Mouse (Mus musculus) C2C12 (cell line): ENCODE measurements around the gene Gfpt2. TPM values are rescaled to one million over a fixed set of nuclear protein-coding genes. Genes with fewer than 3 reads are reported as not detected.
A peak's percentile ranks its signal among the peaks of the same experiment; 100 is the strongest.

Experiments used
- H3K27me3 ChIP-seq: one replicate; pipeline ENCODE4 v1.6.1; 2011; ENCODE audit not compliant: control insufficient read depth, insufficient read depth, insufficient read length
- H3K36me3 ChIP-seq: one replicate; pipeline ENCODE4 v1.6.1; 2011; ENCODE audit not compliant: control insufficient read depth, insufficient read depth
- H3K4me3 ChIP-seq: one replicate; pipeline ENCODE4 v1.5.1; 2011; ENCODE audit warnings: mild to moderate bottlenecking, control low read depth; ENCODE audit not compliant: poor library complexity, insufficient read depth, severe bottlenecking
- H3K79me2 ChIP-seq: one replicate; pipeline ENCODE4 v1.6.1; 2011; ENCODE audit not compliant: control insufficient read depth, insufficient read depth
- H3K79me3 ChIP-seq: one replicate; pipeline ENCODE4 v1.6.1; 2011; ENCODE audit warnings: low read depth, control low read depth
- H3ac ChIP-seq: one replicate; pipeline ENCODE3; 2011; ENCODE audit warnings: low read depth; ENCODE audit not compliant: control insufficient read depth, insufficient read length
- CEBPB ChIP-seq: IDR thresholded peaks from one replicate; pipeline ENCODE4 v1.6.1; 2011; ENCODE audit warnings: low read depth, mild to moderate bottlenecking, control low read depth, moderate library complexity
- CTCF ChIP-seq: IDR thresholded peaks from one replicate; pipeline ENCODE4 v1.5.1; 2011; ENCODE audit not compliant: control insufficient read depth, insufficient read depth, insufficient read length
- FOSL1 ChIP-seq: IDR thresholded peaks from one replicate; pipeline ENCODE4 v1.8.0; 2011; ENCODE audit warnings: mild to moderate bottlenecking, low read length; ENCODE audit not compliant: poor library complexity, insufficient read depth, severe bottlenecking
- MAX ChIP-seq: IDR thresholded peaks from one replicate; pipeline ENCODE4 v1.6.1; 2011; ENCODE audit warnings: mild to moderate bottlenecking, control low read depth
- MYOD1 ChIP-seq: IDR thresholded peaks from one replicate; pipeline ENCODE4 v1.6.1; 2011; ENCODE audit warnings: low read depth; ENCODE audit not compliant: control insufficient read depth, insufficient read length
- MYOG ChIP-seq: IDR thresholded peaks from one replicate; pipeline ENCODE4 v1.6.1; 2011; ENCODE audit not compliant: control insufficient read depth, insufficient read length; ENCODE audit errors: extremely low read depth
- USF1 ChIP-seq: IDR thresholded peaks from one replicate; pipeline ENCODE4 v1.6.1; 2011; ENCODE audit warnings: low read depth, mild to moderate bottlenecking, control low read depth, moderate library complexity
- polyA plus RNA-seq: library from polyadenylated mRNA; unstranded; fragments of >200 nt; fragmentation: generic; extraction: Trizol; gene quantifications from one replicate; pipeline ENCODE4 v1.2.1, GENCODE M21; 2012; ENCODE audit warnings: missing spikeins

The Gfpt2 gene
- polyA plus RNA-seq, 1 experiment, result 0.02 TPM

DNA sequence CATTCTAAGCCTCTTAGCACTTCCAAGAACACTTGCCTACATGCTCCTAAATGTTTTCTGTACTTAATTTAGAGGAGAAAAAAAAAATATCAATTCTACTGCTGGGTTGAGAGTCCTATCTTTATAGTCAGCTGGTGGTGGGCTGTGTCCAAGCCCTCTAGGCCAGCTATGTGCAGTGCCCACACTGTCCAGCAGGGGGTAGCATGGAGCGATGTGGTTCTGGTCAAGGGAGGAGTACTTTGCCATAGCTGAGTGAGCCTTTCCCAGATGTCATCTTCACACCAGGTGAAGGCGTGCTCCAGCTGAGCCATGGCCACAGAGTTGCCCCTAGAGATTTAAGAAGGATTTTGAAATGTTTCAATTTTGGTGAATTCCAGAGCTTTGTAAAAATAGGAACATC is 30.9 kb downstream of the Gfpt2 start:
- H3K79me3 ChIP-seq, result no peaks in the 10 kb centered on the region
- H3K27me3 ChIP-seq, result peaks cover 32% of the 10 kb centered on the region
- no peak overlapping the region for H3K4me3 ChIP-seq
- H3K36me3 ChIP-seq, result no peaks in the 10 kb centered on the region
- no peaks in the 10 kb centered on the region for H3K79me2 ChIP-seq
- TF ChIP-seq USF1 (no peak), CTCF (peak; percentile 55)
- no peak overlapping the region for H3ac ChIP-seq

DNA sequence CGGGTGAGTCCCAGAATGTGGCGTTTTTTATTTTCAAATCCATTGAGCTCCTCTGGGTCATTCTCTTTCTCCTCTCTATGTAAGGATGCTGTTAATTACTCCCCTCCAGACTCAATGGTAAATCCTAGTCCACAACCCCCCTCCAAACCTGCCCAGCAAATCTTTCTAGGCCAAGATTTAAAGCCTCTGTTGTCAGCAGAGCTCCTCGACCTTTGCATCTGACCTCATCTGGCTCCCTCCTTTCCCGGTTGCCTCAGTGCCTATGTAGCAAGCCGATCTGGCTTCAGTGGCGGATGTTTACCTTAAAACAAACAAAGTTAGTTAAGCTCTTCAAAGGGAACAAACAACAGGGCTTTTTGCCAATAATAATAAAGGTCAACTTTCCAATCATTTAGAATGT is 33.3 kb downstream of the Gfpt2 start:
- no peak for TF ChIP-seq FOSL1
- TF ChIP-seq USF1, result no peak
- TF ChIP-seq CEBPB, result no peak
- no peak for TF ChIP-seq MAX
- no peak for TF ChIP-seq CTCF
- Histone ChIP-seq H3K79me3 (no peaks in the 10 kb centered on the region), H3K36me3 (no peaks in the 10 kb centered on the region), H3K27me3 (peaks cover 44% of the 10 kb centered on the region), H3ac (no peak overlapping the region), H3K4me3 (no peak overlapping the region), H3K79me2 (no peaks in the 10 kb centered on the region)

DNA sequence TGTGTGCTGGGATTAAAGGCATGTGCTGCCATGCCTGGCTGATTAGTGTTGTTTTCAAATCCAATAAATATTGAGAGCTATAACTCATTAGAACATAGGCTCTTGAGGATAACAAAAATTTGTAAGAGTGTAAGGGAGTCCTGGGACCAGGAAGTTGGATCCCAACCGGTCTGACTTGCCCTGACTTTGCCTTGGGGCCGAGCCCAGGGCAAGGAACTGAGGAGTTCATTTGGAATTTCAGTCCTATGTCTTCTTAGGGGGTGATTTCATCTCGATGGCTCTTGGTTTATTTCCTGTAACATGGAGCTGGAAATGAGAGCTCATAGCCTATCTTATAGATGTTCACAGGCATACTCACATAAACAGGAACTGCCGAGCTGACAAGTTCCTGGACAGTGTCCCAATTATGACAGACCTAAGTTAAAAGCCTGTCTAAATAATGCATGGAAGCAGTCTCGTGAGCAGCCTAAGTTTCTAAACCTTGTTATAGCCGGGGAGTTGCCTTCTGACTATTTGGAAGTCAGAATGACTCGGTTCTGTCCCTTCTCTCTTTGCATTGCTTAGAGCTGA is 35.3 kb downstream of the Gfpt2 start:
- Histone ChIP-seq H3ac (no peak overlapping the region), H3K79me3 (no peaks in the 10 kb centered on the region), H3K4me3 (no peak overlapping the region), H3K27me3 (peaks cover 32% of the 10 kb centered on the region), H3K36me3 (no peaks in the 10 kb centered on the region), H3K79me2 (no peaks in the 10 kb centered on the region)
- TF ChIP-seq MAX (no peak), USF1 (no peak), MYOG (no peak), MYOD1 (no peak), CEBPB (no peak), FOSL1 (no peak), CTCF (no peak)

DNA sequence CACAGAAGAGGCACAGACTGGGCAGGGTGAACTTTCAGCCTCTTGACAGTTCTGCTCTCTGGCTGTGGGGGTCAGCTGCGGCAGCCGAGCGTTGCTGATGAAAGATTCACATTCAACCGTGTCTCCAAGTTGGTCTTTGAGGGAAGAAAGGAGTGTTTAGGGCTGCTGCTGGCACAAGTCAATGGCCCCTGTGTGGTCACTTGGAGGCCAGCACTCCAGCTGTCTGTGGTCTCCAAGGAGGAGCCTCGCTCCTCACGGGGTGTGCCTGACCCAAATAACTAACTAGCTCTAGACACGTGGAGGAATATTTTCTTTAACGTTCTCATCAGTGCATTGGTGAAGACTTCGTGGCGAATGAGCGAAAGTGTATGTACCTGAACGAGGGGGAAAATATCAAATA is 38.0 kb downstream of the Gfpt2 start:
- H3K36me3 ChIP-seq, result no peaks in the 10 kb centered on the region
- no peaks in the 10 kb centered on the region for H3K79me3 ChIP-seq
- no peak overlapping the region for H3ac ChIP-seq
- no peaks in the 10 kb centered on the region for H3K79me2 ChIP-seq
- H3K27me3 ChIP-seq, result peaks cover 26% of the 10 kb centered on the region
- no peak overlapping the region for H3K4me3 ChIP-seq
- TF ChIP-seq MYOD1 (no peak), CEBPB (no peak), USF1 (no peak), MAX (no peak), CTCF (no peak), FOSL1 (no peak), MYOG (no peak)

DNA sequence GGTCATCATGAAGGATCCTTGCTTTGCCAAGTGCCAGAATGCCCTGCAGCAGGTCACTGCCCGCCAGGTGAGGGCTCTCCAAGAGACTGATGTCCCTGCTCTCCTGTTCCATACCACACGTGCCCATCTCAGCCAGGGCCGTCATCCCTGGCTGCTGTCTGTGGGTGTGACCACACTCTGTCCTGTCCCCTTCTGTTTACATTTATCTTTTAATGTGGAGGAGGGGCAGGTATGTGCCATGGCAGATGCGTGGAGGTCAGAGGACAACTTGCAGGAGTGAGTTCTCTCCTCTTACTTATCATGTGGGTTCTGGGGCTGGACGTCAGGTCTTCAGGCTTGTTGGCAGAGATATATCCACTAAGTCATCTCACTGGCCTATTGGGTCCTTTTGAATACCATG is 39.0 kb downstream of the Gfpt2 start:
- TF ChIP-seq USF1, result no peak
- TF ChIP-seq MYOD1, result no peak
- TF ChIP-seq FOSL1, result no peak
- TF ChIP-seq CEBPB, result no peak
- no peak for TF ChIP-seq MYOG
- no peak for TF ChIP-seq MAX
- TF ChIP-seq CTCF, result no peak
- Histone ChIP-seq H3K79me3 (no peaks in the 10 kb centered on the region), H3K36me3 (no peaks in the 10 kb centered on the region), H3ac (no peak overlapping the region), H3K4me3 (no peak overlapping the region), H3K27me3 (peaks cover 31% of the 10 kb centered on the region), H3K79me2 (no peaks in the 10 kb centered on the region)

DNA sequence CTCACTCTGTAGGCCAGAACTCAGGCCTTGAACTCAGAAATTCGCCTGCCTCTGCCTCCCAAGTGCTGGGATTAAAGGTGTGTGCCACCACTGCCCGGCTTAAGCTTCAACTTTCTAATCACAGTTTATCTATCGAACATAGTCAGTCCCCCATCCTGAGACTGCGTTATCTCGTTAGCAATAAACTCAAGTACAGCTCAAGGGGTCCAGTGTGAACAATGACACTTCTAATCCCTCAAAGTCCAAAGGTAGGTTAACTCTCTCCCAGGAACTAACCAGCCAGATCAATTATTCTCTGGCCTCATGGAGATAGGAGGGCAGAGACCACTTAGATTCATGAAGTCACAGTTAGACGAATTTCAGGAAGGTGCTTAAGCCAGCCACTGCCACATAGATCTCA is 40.3 kb downstream of the Gfpt2 start:
- Histone ChIP-seq H3K27me3 (peaks cover 28% of the 10 kb centered on the region), H3ac (no peak overlapping the region), H3K4me3 (no peak overlapping the region), H3K79me3 (no peaks in the 10 kb centered on the region), H3K79me2 (no peaks in the 10 kb centered on the region), H3K36me3 (no peaks in the 10 kb centered on the region)
- TF ChIP-seq CEBPB, result no peak
- no peak for TF ChIP-seq MYOG
- no peak for TF ChIP-seq FOSL1
- no peak for TF ChIP-seq USF1
- TF ChIP-seq MYOD1, result no peak
- TF ChIP-seq MAX, result no peak
- no peak for TF ChIP-seq CTCF
